Mouse (Mus musculus) heart, embryonic 13.5 days (tissue): Measurements from ENCODE around the gene Cubn. TPM values are rescaled to one million over a fixed set of nuclear protein-coding genes. Genes with fewer than 3 reads are reported as not detected.

Experiments
- ATAC-seq: fragments of 200-750 bp; cut with Nextera tagmentation; 2 replicates; pipeline ENCODE4 v1.8.0; 2017; ENCODE audit warnings: moderate TSS enrichment; ENCODE audit not compliant: insufficient number of reproducible peaks, low FRiP score, low TSS enrichment; ENCODE audit errors: extremely low read depth
- H3K27ac ChIP-seq: fragments of 300-500 bp; sonication (generic); replicated peaks from 2 replicates; pipeline ENCODE4 v1.5.1; 2015; ENCODE audit warnings: moderate library complexity, mild to moderate bottlenecking, inconsistent platforms
- H3K27me3 ChIP-seq: fragments of 300-500 bp; sonication (generic); replicated peaks from 2 replicates; pipeline ENCODE4 v1.6.1; 2015; ENCODE audit warnings: mild to moderate bottlenecking, inconsistent platforms
- H3K36me3 ChIP-seq: fragments of 300-500 bp; sonication (generic); 2 replicates; pipeline ENCODE4 v1.6.1; 2015; ENCODE audit warnings: mild to moderate bottlenecking, inconsistent platforms
- H3K4me1 ChIP-seq: fragments of 300-500 bp; sonication (generic); 2 replicates; pipeline ENCODE4 v1.6.1; 2015; ENCODE audit warnings: inconsistent platforms
- H3K4me2 ChIP-seq: fragments of 300-500 bp; sonication (generic); 2 replicates; pipeline ENCODE4 v1.6.1; 2015; ENCODE audit warnings: inconsistent platforms, mild to moderate bottlenecking, moderate library complexity
- H3K4me3 ChIP-seq: fragments of 300-500 bp; sonication (generic); 2 replicates; pipeline ENCODE4 v1.5.1; 2015; ENCODE audit warnings: moderate library complexity, mild to moderate bottlenecking, inconsistent platforms
- H3K9ac ChIP-seq: fragments of 300-500 bp; sonication (generic); 2 replicates; pipeline ENCODE4 v1.6.1; 2015; ENCODE audit warnings: inconsistent platforms, mild to moderate bottlenecking, moderate library complexity
- H3K9me3 ChIP-seq: fragments of 300-500 bp; sonication (generic); 2 replicates; pipeline ENCODE4 v1.6.1; 2016; ENCODE audit warnings: inconsistent platforms
- WGBS: fragments of 180-500 bp; shearing (Covaris S2); methylation state at CpG from one replicate; pipeline ENCODE4 v1.1.7; 2015; ENCODE audit warnings: mixed read lengths; 5-methylcytosine and 5-hydroxymethylcytosine counted together
- polyA plus RNA-seq: library from polyadenylated mRNA; unstranded; fragments of >200 nt; fragmentation: Nextera tagmentation; extraction: Ambion mirVana; gene quantifications from 2 replicates; pipeline ENCODE4 v1.2.1, GENCODE M21; 2015

The Cubn gene
- polyA plus RNA-seq, 1 experiment from 2014 or later: 0.36 TPM

DNA sequence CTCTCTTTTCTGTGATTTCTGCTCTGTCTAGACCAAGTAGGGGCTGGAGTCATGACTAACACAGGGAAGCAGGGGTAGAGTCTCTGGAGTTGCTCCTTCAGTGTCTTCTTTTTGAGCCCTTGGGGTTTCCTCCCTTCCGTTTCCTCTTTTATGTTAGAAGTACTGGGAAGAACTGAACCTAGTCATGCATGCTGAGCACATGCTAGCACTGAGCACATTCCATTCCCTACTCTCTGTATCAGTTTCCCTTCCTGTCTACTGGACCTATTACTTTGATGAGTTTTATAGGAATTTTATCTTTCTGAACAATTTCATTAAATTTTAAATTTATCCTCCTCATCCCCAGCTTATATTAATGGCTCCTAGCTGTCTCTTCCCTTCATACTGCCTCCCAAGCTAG lies 52.6 kb downstream of the Cubn start:
- WGBS: 41% methylated on average over 1 of the region's 1 CpGs
- no peak for ATAC-seq
- Histone ChIP-seq H3K4me1 (peaks cover 14% of the 10 kb centered on the region), H3K27ac (peak overlapping the region; percentile 82), H3K27me3 (no peaks in the 10 kb centered on the region), H3K4me3 (no peak overlapping the region), H3K9me3 (no peaks in the 10 kb centered on the region), H3K9ac (no peak overlapping the region), H3K4me2 (no peak overlapping the region), H3K36me3 (no peaks in the 10 kb centered on the region)

- no peak overlapping the region for H3K4me2 ChIP-seq
- no peaks in the 10 kb centered on the region for H3K9me3 ChIP-seq
- no peak overlapping the region for H3K9ac ChIP-seq
- peaks cover 14% of the 10 kb centered on the region for H3K4me1 ChIP-seq
- no peaks in the 10 kb centered on the region for H3K36me3 ChIP-seq
- 47% methylated on average over 3 of the region's 3 CpGs for WGBS
- no peaks in the 10 kb centered on the region for H3K27me3 ChIP-seq
- ATAC-seq: no peak
- H3K27ac ChIP-seq: peak overlapping the region; percentile 82
- no peak overlapping the region for H3K4me3 ChIP-seq
These were observed 53.3 kb downstream of the Cubn start for GRCm38 (mm10) chr2:13438275-13438845.

- no peak overlapping the region for H3K4me3 ChIP-seq
- no peaks in the 10 kb centered on the region for H3K4me1 ChIP-seq
- ATAC-seq: no peak
- no peaks in the 10 kb centered on the region for H3K27me3 ChIP-seq
- no peak overlapping the region for H3K27ac ChIP-seq
- no peaks in the 10 kb centered on the region for H3K36me3 ChIP-seq
- no peak overlapping the region for H3K4me2 ChIP-seq
- 79% methylated on average over 4 of the region's 4 CpGs for WGBS
- H3K9ac ChIP-seq: no peak overlapping the region
- H3K9me3 ChIP-seq: no peaks in the 10 kb centered on the region
These were observed 59.6 kb downstream of the Cubn start for GRCm38 (mm10) chr2:13432002-13432401.

- WGBS: 81% methylated on average over 14 of the region's 14 CpGs
- H3K36me3 ChIP-seq: no peaks in the 10 kb centered on the region
- ATAC-seq: no peak
These were observed 69.4 kb downstream of the Cubn start for GRCm38 (mm10) chr2:13421974-13422760.

DNA sequence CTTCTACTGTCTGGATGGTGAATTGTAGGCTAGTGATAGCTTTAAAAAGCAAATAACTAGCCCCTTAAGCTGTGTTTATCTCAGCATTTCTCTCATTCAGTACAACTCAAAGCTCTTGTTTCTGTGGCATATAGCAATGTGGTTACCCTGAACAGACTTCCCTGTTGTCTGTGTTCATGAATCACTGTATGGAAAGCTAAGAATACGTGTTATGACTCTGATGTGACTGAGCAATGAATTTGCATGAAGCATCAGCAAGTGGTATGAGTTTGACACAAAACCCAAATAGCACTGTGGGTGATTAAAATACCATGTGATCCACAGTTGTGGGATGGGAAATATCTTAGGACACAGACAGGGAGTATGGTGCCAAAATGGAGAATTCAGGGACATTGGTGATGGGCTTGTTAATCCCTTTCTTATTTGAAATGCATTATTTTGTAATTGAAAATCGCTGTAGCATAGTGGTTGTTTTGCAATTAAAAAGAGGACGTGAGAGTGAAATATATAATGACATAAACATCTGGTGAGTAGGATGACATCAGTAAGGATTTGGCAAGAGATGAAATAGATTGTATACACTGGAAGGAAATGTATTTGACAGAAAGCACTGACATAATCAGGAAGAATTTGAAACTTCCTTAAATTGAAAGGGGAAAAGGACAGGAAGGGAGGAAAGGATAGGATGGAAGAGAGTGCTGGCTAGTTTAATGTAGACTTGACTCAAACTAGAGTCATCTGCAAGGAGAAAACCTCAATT lies 74.7 kb downstream of the Cubn start:
- WGBS: 74% methylated on average over 3 of the region's 3 CpGs
- ATAC-seq: no peak
- H3K4me2 ChIP-seq: no peak overlapping the region
- H3K4me3 ChIP-seq: no peak overlapping the region
- no peak overlapping the region for H3K27ac ChIP-seq
- H3K9me3 ChIP-seq: no peaks in the 10 kb centered on the region
- no peaks in the 10 kb centered on the region for H3K36me3 ChIP-seq
- peaks cover 11% of the 10 kb centered on the region for H3K4me1 ChIP-seq
- H3K27me3 ChIP-seq: no peaks in the 10 kb centered on the region
- H3K9ac ChIP-seq: no peak overlapping the region

More at GRCm38 (mm10) chr2:13421974-13422760, 69.4 kb downstream of the Cubn start:
- Histone ChIP-seq H3K27ac (no peak overlapping the region), H3K4me1 (no peaks in the 10 kb centered on the region), H3K9me3 (no peaks in the 10 kb centered on the region), H3K9ac (no peak overlapping the region), H3K27me3 (no peaks in the 10 kb centered on the region), H3K4me3 (no peak overlapping the region), H3K4me2 (no peak overlapping the region)

GRCm38 (mm10) chr2:13413520-13414178 lies 78.0 kb downstream of the Cubn start:
- 30% methylated on average over 4 of the region's 4 CpGs for WGBS
- Histone ChIP-seq H3K4me3 (no peak overlapping the region), H3K4me1 (peaks cover 27% of the 10 kb centered on the region), H3K4me2 (no peak overlapping the region), H3K27me3 (no peaks in the 10 kb centered on the region), H3K9me3 (no peaks in the 10 kb centered on the region), H3K9ac (peak overlapping the region; percentile 53; the same call in 1 of the 2 replicates), H3K27ac (peak overlapping the region; percentile 86), H3K36me3 (no peaks in the 10 kb centered on the region)
- peak; percentile 77; the same call in 1 of the 2 replicates for ATAC-seq

DNA sequence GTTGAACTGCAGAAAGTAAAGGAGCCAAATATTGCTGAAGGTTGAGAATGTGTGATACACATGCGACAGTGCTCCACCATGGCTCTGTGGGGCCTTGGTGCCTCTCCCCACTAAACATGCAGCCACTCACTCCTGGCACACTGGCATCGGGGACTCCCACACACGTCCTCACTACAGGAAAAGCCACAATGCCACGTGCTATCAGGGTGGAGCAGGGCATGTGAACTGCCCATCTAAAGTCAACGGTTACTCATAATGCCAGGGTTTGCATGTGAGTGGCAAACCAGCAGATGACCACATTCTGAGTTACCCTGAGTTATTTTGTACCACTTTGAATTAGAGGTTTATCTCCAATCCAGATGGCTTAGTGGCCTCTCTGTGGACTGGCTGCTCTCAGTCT lies 81.0 kb downstream of the Cubn start:
- no peaks in the 10 kb centered on the region for H3K36me3 ChIP-seq
- H3K9me3 ChIP-seq: no peaks in the 10 kb centered on the region
- ATAC-seq: no peak
- no peak overlapping the region for H3K27ac ChIP-seq
- WGBS: 66% methylated on average over 5 of the region's 5 CpGs
- H3K9ac ChIP-seq: no peak overlapping the region
- H3K4me2 ChIP-seq: no peak overlapping the region
- H3K4me3 ChIP-seq: no peak overlapping the region
- no peaks in the 10 kb centered on the region for H3K27me3 ChIP-seq
- peaks cover 38% of the 10 kb centered on the region for H3K4me1 ChIP-seq

- H3K4me1 ChIP-seq: peaks cover 38% of the 10 kb centered on the region
- no peaks in the 10 kb centered on the region for H3K36me3 ChIP-seq
- H3K9ac ChIP-seq: no peak overlapping the region
- whole genome bisulfite sequencing: 69% methylated on average over 2 of the region's 2 CpGs
- no peak overlapping the region for H3K4me2 ChIP-seq
- peak overlapping the region; percentile 39; the same call in 1 of the 2 replicates for H3K27ac ChIP-seq
- ATAC-seq: no peak
- H3K27me3 ChIP-seq: no peaks in the 10 kb centered on the region
- no peak overlapping the region for H3K4me3 ChIP-seq
- no peaks in the 10 kb centered on the region for H3K9me3 ChIP-seq
These were observed 81.7 kb downstream of the Cubn start for GRCm38 (mm10) chr2:13409767-13410519.

DNA sequence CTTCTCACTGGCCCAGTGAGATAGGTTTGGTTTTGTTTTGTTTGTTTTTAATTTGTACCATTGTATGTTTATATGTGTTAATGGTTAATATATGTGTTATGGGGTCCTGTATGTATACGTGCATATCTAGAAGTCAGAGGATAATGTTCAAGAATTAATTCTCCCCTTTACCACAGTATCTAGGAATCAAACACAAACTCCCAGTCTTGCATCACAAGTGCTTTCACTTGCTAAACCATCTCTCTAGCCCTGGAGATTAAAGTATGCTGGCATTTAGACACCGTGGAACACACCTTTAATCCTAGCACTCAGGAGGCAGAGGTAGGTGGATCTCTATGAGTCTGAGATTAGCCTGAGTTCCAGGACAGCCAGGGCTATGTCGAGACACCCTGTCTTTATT lies 83.3 kb downstream of the Cubn start:
- 69% methylated on average over 3 of the region's 3 CpGs for WGBS
- Histone ChIP-seq H3K4me3 (no peak overlapping the region), H3K9me3 (no peaks in the 10 kb centered on the region), H3K4me2 (no peak overlapping the region), H3K27me3 (no peaks in the 10 kb centered on the region), H3K9ac (no peak overlapping the region), H3K27ac (peak overlapping the region; percentile 22; the same call in 1 of the 2 replicates), H3K4me1 (peaks cover 29% of the 10 kb centered on the region), H3K36me3 (no peaks in the 10 kb centered on the region)
- no peak for ATAC-seq

DNA sequence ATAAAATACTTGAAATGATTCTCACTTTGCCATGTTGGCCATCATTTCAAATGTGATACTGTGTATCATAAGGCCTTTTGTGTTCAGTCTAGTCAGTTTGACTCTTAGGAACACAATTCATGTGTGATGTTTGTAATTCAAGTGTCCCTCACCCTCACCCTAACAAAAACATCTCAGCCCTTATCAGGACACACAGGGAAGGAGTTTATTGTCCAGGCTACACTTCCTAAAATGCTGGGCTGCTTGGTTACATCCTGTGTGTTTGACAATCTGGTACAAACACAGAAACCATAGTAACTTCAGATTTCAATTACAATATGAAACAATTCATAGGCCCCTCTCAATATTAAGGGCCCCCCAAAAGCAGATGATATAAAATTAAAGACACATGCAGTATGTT lies 83.9 kb downstream of the Cubn start:
- Histone ChIP-seq H3K4me2 (no peak overlapping the region), H3K27ac (peak overlapping the region; percentile 22; the same call in 1 of the 2 replicates), H3K9me3 (no peaks in the 10 kb centered on the region), H3K36me3 (no peaks in the 10 kb centered on the region), H3K27me3 (no peaks in the 10 kb centered on the region), H3K4me1 (peaks cover 26% of the 10 kb centered on the region), H3K9ac (no peak overlapping the region), H3K4me3 (no peak overlapping the region)
- no peak for ATAC-seq
